Mouse (Mus musculus) adrenal gland, postnatal 0 days (tissue): ENCODE results near the gene Allc. TPM values are rescaled to one million over a fixed set of nuclear protein-coding genes. Genes with fewer than 3 reads are reported as not detected.

Experiments
- polyA plus RNA-seq: library from polyadenylated mRNA; unstranded; fragments of >200 nt; fragmentation: Nextera tagmentation; extraction: Ambion mirVana; gene quantifications from 2 replicates; pipeline ENCODE4 v1.2.1, GENCODE M21; 2015

The Allc gene
- polyA plus RNA-seq = not detected in 2 replicates

GRCm38 (mm10) chr12:28582423-28582822, at the start of gene Allc:
Gene Allc, minus strand, starts transcription at chr12:28582523.

GRCm38 (mm10) chr12:28623195-28623594, 40.9 kb upstream of the Allc start, which contains the start of gene Colec11:
Gene Colec11, minus strand, starts transcription at chr12:28623377.

GRCm38 (mm10) chr12:28552299-28552698, 30.0 kb downstream of the Allc start, which contains the start of gene Dcdc2c:
Gene Dcdc2c, minus strand, starts transcription at chr12:28552399.

Other genes with a start within 250 kb of the Allc start
- 0.08 and 0.12 TPM in 2 replicates for gene Dcdc2c, start 30.1 kb downstream of the Allc start, polyA plus RNA-seq
- gene Colec11, start 40.9 kb upstream of the Allc start, polyA plus RNA-seq = 10.2 and 14.0 TPM in 2 replicates
- 919 and 1,685 TPM in 2 replicates for gene Rps7, start 53.4 kb upstream of the Allc start, polyA plus RNA-seq
- 13.4 and 19.5 TPM in 2 replicates for gene Rnaseh1, start 67.1 kb upstream of the Allc start, polyA plus RNA-seq
- 50.7 and 103 TPM in 2 replicates for gene Adi1, start 92.7 kb upstream of the Allc start, polyA plus RNA-seq
- 20.0 and 28.3 TPM in 2 replicates for gene Trappc12, start 167.9 kb upstream of the Allc start, polyA plus RNA-seq
- 23.0 and 24.6 TPM in 2 replicates for gene Eipr1, start 169.3 kb upstream of the Allc start, polyA plus RNA-seq